Mouse (Mus musculus) embryonic fibroblast, embryonic 13.5 days (primary cell): ENCODE measurements at regions not wholly inside any gene's neighbourhood (a gene's known extent, or its start where the extent isn't known, plus 50 kb on each side); places are given as distances from the start of the nearest gene placed in this dataset.

ENCODE experiments used
- H3K27ac ChIP-seq: 2 replicates; pipeline ENCODE4 v1.5.1; 2012; ENCODE audit warnings: low read length, control low read depth, inconsistent platforms; ENCODE audit not compliant: insufficient read depth
- H3K4me1 ChIP-seq: 2 replicates; pipeline ENCODE4 v1.6.1; 2011; ENCODE audit warnings: low read length; ENCODE audit not compliant: control insufficient read depth, insufficient read depth
- H3K4me3 ChIP-seq: 2 replicates; pipeline ENCODE4 v1.5.1; 2011; ENCODE audit warnings: mild to moderate bottlenecking, control low read depth, low read length; ENCODE audit not compliant: insufficient read depth
- CTCF ChIP-seq: IDR thresholded peaks from 2 replicates; pipeline ENCODE4 v1.5.1; 2011; ENCODE audit warnings: mild to moderate bottlenecking, control low read depth, low read length, moderate library complexity, borderline replicate concordance; ENCODE audit not compliant: insufficient read depth
- POLR2A ChIP-seq: IDR thresholded peaks from 2 replicates; pipeline ENCODE4 v1.6.1; 2011; ENCODE audit warnings: low read depth, mild to moderate bottlenecking, control low read depth, low read length, moderate library complexity

- H3K4me3 ChIP-seq = no peak overlapping the region
- H3K27ac ChIP-seq = no peak overlapping the region
- no peaks in the 10 kb centered on the region; the same call in 1 of the 2 replicates for H3K4me1 ChIP-seq
- TF ChIP-seq CTCF (no peak), POLR2A (no peak)
Observed at GRCm38 (mm10) chrX:167011977-167012542, 197.1 kb downstream of the Tmsb4x start.

GRCm38 (mm10) chrX:166995855-166996254, 213.3 kb downstream of the Tmsb4x start:
- Histone ChIP-seq H3K4me1 (no peaks in the 10 kb centered on the region), H3K27ac (no peak overlapping the region), H3K4me3 (no peak overlapping the region)
- TF ChIP-seq CTCF = no peak
- TF ChIP-seq POLR2A = no peak

GRCm38 (mm10) chrX:166981003-166981402, 228.1 kb downstream of the Tmsb4x start:
- Histone ChIP-seq H3K4me1 (no peaks in the 10 kb centered on the region), H3K27ac (peak overlapping the region; percentile 90), H3K4me3 (no peak overlapping the region)
- TF ChIP-seq CTCF (no peak), POLR2A (no peak)

- no peak for TF ChIP-seq CTCF
- no peak for TF ChIP-seq POLR2A
- H3K4me3 ChIP-seq = no peak overlapping the region
- H3K4me1 ChIP-seq = no peaks in the 10 kb centered on the region
- H3K27ac ChIP-seq = peak overlapping the region; percentile 71
Observed at GRCm38 (mm10) chrX:166980504-166980903, 228.6 kb downstream of the Tmsb4x start.

- Histone ChIP-seq H3K4me3 (no peak overlapping the region), H3K4me1 (no peaks in the 10 kb centered on the region), H3K27ac (peak overlapping the region; percentile 73)
- no peak for TF ChIP-seq POLR2A
- TF ChIP-seq CTCF = no peak
Observed at GRCm38 (mm10) chrX:166977029-166977428, 232.1 kb downstream of the Tmsb4x start.

- peak overlapping the region; percentile 80 for H3K27ac ChIP-seq
Observed at GRCm38 (mm10) chrX:166971721-166972120, 237.4 kb downstream of the Tmsb4x start.

GRCm38 (mm10) chrX:166964656-166965582, 244.2 kb downstream of the Tmsb4x start:
- TF ChIP-seq POLR2A (no peak), CTCF (no peak)
- Histone ChIP-seq H3K27ac (no peak overlapping the region), H3K4me1 (no peaks in the 10 kb centered on the region), H3K4me3 (no peak overlapping the region)

More at GRCm38 (mm10) chrX:166971721-166972120, 237.4 kb downstream of the Tmsb4x start:
- TF ChIP-seq CTCF = no peak
- TF ChIP-seq POLR2A = no peak
- Histone ChIP-seq H3K4me1 (no peaks in the 10 kb centered on the region), H3K4me3 (no peak overlapping the region)

- Histone ChIP-seq H3K4me3 (no peak overlapping the region), H3K4me1 (no peaks in the 10 kb centered on the region), H3K27ac (no peak overlapping the region)
- TF ChIP-seq POLR2A (no peak), CTCF (no peak)
Observed at GRCm38 (mm10) chrX:166952528-166953189, 256.5 kb downstream of the Tmsb4x start.

- no peak overlapping the region for H3K27ac ChIP-seq
- H3K4me3 ChIP-seq = no peak overlapping the region
- H3K4me1 ChIP-seq = no peaks in the 10 kb centered on the region
- TF ChIP-seq CTCF (no peak), POLR2A (no peak)
Observed at GRCm38 (mm10) chrX:166951011-166951410, 258.1 kb downstream of the Tmsb4x start.

- no peak overlapping the region for H3K27ac ChIP-seq
Observed at GRCm38 (mm10) chrX:166945915-166946314, 263.2 kb downstream of the Tmsb4x start.

More at GRCm38 (mm10) chrX:166945915-166946314, 263.2 kb downstream of the Tmsb4x start:
- H3K4me3 ChIP-seq = no peak overlapping the region
- H3K4me1 ChIP-seq = no peaks in the 10 kb centered on the region
- TF ChIP-seq POLR2A (no peak), CTCF (no peak)
